Mouse (Mus musculus) bone marrow macrophage, adult 2 months (primary cell): Measurements from ENCODE around the gene Hck.

Experiments
- CTCF ChIP-seq: IDR thresholded peaks from 2 replicates; pipeline ENCODE4 v1.5.1; 2012; ENCODE audit warnings: low read depth, mild to moderate bottlenecking, low read length, moderate library complexity
- POLR2A ChIP-seq: IDR thresholded peaks from 2 replicates; pipeline ENCODE4 v1.6.1; 2012; ENCODE audit warnings: mild to moderate bottlenecking, low read depth, low read length, borderline replicate concordance

GRCm38 (mm10) chr2:153153033-153153450 is 44.8 kb downstream of the Hck start:
- no peak for TF ChIP-seq POLR2A
- TF ChIP-seq CTCF: no peak
